Mouse (Mus musculus): ENCODE measurements around the gene Wdr83. TPM values are rescaled to one million over a fixed set of nuclear protein-coding genes. Genes with fewer than 3 reads are reported as not detected.

Gene Wdr83
- total and polyA plus RNA-seq, 3 experiments = 27.0 to 58.4 TPM; not detected in 1

GRCm38 (mm10) chr8:85119052-85119981 lies 38.2 kb upstream of the Wdr83 start:
- Histone ChIP-seq H3K4me3 (ENCODE audit: control insufficient read depth in 1 of 2, insufficient read depth in 1 of 2, low read depth in 2 of 2, low read length in 2 of 2) (no peak overlapping the region), H3K4me1 (ENCODE audit: control insufficient read depth in 1 of 2, insufficient read depth in 2 of 2, low read length in 2 of 2) (no peaks in the 10 kb centered on the region), H3K9ac (ENCODE audit: control insufficient read depth, low read depth, low read length, poor library complexity, severe bottlenecking) (no peak overlapping the region), H3K36me3 (ENCODE audit: control insufficient read depth in 1 of 2, insufficient read depth in 2 of 2, low read length in 2 of 2) (no peaks in the 10 kb centered on the region), H3K27me3 (ENCODE audit: control insufficient read depth in 1 of 2, insufficient read depth in 2 of 2, low read length in 2 of 2) (no peaks in the 10 kb centered on the region), H3K79me2 (ENCODE audit: control insufficient read depth, insufficient read depth, low read length, poor library complexity) (no peaks in the 10 kb centered on the region), H3K27ac (ENCODE audit: control insufficient read depth, low read depth, low read length) (no peak overlapping the region), H3K9me3 (replicated peaks; ENCODE audit: insufficient read depth, low read length) (no peaks in the 10 kb centered on the region)
- DNase-seq (ENCODE audit: low read depth, low spot score) = no peak
- TF ChIP-seq SMC3 (IDR thresholded peaks at IDR 0.05; ENCODE audit: low read depth, low read length) (no peak), MYC (IDR thresholded peaks at IDR 0.05; ENCODE audit: low read depth, low read length) (no peak), JUND (IDR thresholded peaks at IDR 0.05; ENCODE audit: low read depth, low read length) (no peak), ZNF384 (IDR thresholded peaks at IDR 0.05; ENCODE audit: low read depth, low read length) (no peak), TAL1 (IDR thresholded peaks at IDR 0.05; ENCODE audit: low read length) (no peak), GATA1 (IDR thresholded peaks at IDR 0.05; ENCODE audit: low read depth, low read length) (no peak), MAFK (IDR thresholded peaks at IDR 0.05; ENCODE audit: borderline replicate concordance, low read depth, low read length) (no peak), POLR2AphosphoS2 (IDR thresholded peaks at IDR 0.05; ENCODE audit: low read length) (no peak), BHLHE40 (IDR thresholded peaks at IDR 0.05; ENCODE audit: borderline replicate concordance, low read depth, low read length) (no peak), MEF2A (IDR thresholded peaks at IDR 0.05; ENCODE audit: extremely low read depth, insufficient replicate concordance, low read depth, low read length, poor library complexity, severe bottlenecking) (no peak), UBTF (IDR thresholded peaks at IDR 0.05; ENCODE audit: borderline replicate concordance, insufficient read depth, low read depth, low read length) (no peak), ZC3H11A (IDR thresholded peaks at IDR 0.05; ENCODE audit: low read depth, low read length) (no peak), CHD2 (IDR thresholded peaks at IDR 0.05; ENCODE audit: low read length) (no peak), KAT2A (conservative IDR thresholded peaks at IDR 0.05; ENCODE audit: low read depth, low read length) (no peak), ZMIZ1 (IDR thresholded peaks at IDR 0.05; ENCODE audit: low read depth, low read length) (no peak), MAZ (IDR thresholded peaks at IDR 0.05; ENCODE audit: low read depth, low read length) (no peak), CHD1 (IDR thresholded peaks at IDR 0.05; ENCODE audit: low read depth, low read length) (no peak), USF1 (IDR thresholded peaks at IDR 0.05; ENCODE audit: low read depth, low read length) (no peak)

- no peak overlapping the region for H3K27ac ChIP-seq (ENCODE audit: control insufficient read depth, low read depth, low read length)
- TF ChIP-seq ZMIZ1 (IDR thresholded peaks at IDR 0.05; ENCODE audit: low read depth, low read length) (no peak), RCOR1 (IDR thresholded peaks at IDR 0.05; ENCODE audit: low read depth, low read length) (no peak), TCF12 (IDR thresholded peaks at IDR 0.05; ENCODE audit: low read depth, low read length) (no peak)
- H3K4me1 ChIP-seq (ENCODE audit: control insufficient read depth in 1 of 2, insufficient read depth in 2 of 2, low read length in 2 of 2) = no peaks in the 10 kb centered on the region
- H3K4me3 ChIP-seq (ENCODE audit: control insufficient read depth in 1 of 2, insufficient read depth in 1 of 2, low read depth in 2 of 2, low read length in 2 of 2) = no peak overlapping the region
- DNase-seq (ENCODE audit: low read depth, low spot score) = no peak
- no peak overlapping the region for H3K9ac ChIP-seq (ENCODE audit: control insufficient read depth, low read depth, low read length, poor library complexity, severe bottlenecking)
- no peaks in the 10 kb centered on the region for H3K9me3 ChIP-seq (replicated peaks; ENCODE audit: insufficient read depth, low read length)
- H3K36me3 ChIP-seq (ENCODE audit: control insufficient read depth in 1 of 2, insufficient read depth in 2 of 2, low read length in 2 of 2) = no peaks in the 10 kb centered on the region
- H3K27me3 ChIP-seq (ENCODE audit: control insufficient read depth in 1 of 2, insufficient read depth in 2 of 2, low read length in 2 of 2) = no peaks in the 10 kb centered on the region
- H3K79me2 ChIP-seq (ENCODE audit: control insufficient read depth, insufficient read depth, low read length, poor library complexity) = no peaks in the 10 kb centered on the region
Observed at GRCm38 (mm10) chr8:85116984-85117383, 35.9 kb upstream of the Wdr83 start.
